Mouse (Mus musculus) CH12.LX (cell line): ENCODE measurements around the gene Ppm1n.

Source experiments
- BHLHE40 ChIP-seq: IDR thresholded peaks from 2 replicates; pipeline ENCODE4 v1.6.1; 2011; ENCODE audit warnings: mild to moderate bottlenecking, low read depth, low read length, improper control_type of control experiment
- CTCF ChIP-seq, 2 experiments: IDR thresholded peaks in 1 of 2; conservative IDR thresholded peaks in 1 of 2; 2 replicates each; pipeline ENCODE4 v1.5.1; 2011 to 2012; ENCODE audit warnings: low read depth in 2 of 2, low read length in 2 of 2, improper control_type of control experiment in 1 of 2, inconsistent platforms in 1 of 2, mild to moderate bottlenecking in 1 of 2, moderate library complexity in 1 of 2
- E2F4 ChIP-seq: IDR thresholded peaks from 2 replicates; pipeline ENCODE4 v1.6.1; 2011; ENCODE audit warnings: low read depth, low read length, improper control_type of control experiment; ENCODE audit not compliant: insufficient replicate concordance
- KAT2A ChIP-seq: IDR thresholded peaks from 2 replicates; pipeline ENCODE4 v1.6.1; 2012; ENCODE audit warnings: low read length, improper control_type of control experiment, inconsistent platforms; ENCODE audit not compliant: insufficient replicate concordance
- MAX ChIP-seq: IDR thresholded peaks from 2 replicates; pipeline ENCODE4 v1.6.1; 2011; ENCODE audit warnings: low read length, improper control_type of control experiment
- MAZ ChIP-seq: IDR thresholded peaks from 2 replicates; pipeline ENCODE4 v1.6.1; 2012; ENCODE audit warnings: low read depth, mild to moderate bottlenecking, inconsistent platforms, low read length, improper control_type of control experiment, moderate library complexity
- NELFE ChIP-seq: IDR thresholded peaks from 2 replicates; pipeline ENCODE4 v1.6.1; 2011; ENCODE audit warnings: low read depth, low read length, improper control_type of control experiment
- POLR2A ChIP-seq: IDR thresholded peaks from 2 replicates; pipeline ENCODE4 v1.6.1; 2011; ENCODE audit warnings: low read depth, mild to moderate bottlenecking, improper control_type of control experiment, low read length
- TBP ChIP-seq: conservative IDR thresholded peaks from 2 replicates; pipeline ENCODE4 v1.6.1; 2011; ENCODE audit warnings: low read depth, low read length, improper control_type of control experiment

- TF ChIP-seq MAX (no peak; the same call in 1 of the 2 replicates), NELFE (peak; percentile 84), CTCF (conservative IDR thresholded peaks at IDR 0.05 in 1 of 2, IDR thresholded peaks at IDR 0.05 in 1 of 2; ENCODE audit: low read depth in 2 of 2, low read length in 2 of 2) (no peak), POLR2A (peak; percentile 84), E2F4 (no peak), KAT2A (0 out of 2 replicates have a peak, but pooled peaks have one; percentile 51), BHLHE40 (no peak), MAZ (no peak; the same call in 1 of the 2 replicates), TBP (peak; percentile 92)
Observed at GRCm38 (mm10) chr7:19271238-19272172, 8.4 kb downstream of the Ppm1n start, which contains the start of gene Vasp.
